Mouse (Mus musculus) kidney, postnatal 10 days (tissue): ENCODE data around the gene Shank2.

Experiments
- DNase-seq: peaks from one replicate; pipeline ENCODE4 v3.0.0; 2021; ENCODE audit warnings: mixed read lengths

The Shank2 gene

GRCm38 (mm10) chr7:144285066-144285633 is 283.4 kb downstream of the Shank2 start:
- no peak for DNase-seq

DNA sequence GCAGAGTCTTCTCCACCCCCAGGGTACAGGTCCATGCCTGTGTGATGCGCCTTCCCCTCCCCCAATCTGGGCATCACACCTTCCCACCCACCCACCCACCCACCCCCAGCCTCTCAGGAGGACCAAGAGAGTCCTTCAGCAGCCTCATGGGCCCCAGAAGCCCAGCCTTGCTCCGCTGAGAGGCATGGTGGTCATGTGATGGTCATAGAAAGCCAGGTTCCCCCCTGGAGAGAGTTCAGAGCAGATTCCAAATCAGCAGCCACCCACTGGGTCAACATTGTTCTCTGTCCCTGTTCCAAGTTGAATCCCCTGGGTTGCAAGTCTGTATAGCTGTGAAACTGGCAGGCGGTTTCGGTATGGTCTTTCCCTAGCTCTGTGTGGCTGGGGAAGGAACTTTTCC is 284.2 kb downstream of the Shank2 start:
- no peak for DNase-seq

DNA sequence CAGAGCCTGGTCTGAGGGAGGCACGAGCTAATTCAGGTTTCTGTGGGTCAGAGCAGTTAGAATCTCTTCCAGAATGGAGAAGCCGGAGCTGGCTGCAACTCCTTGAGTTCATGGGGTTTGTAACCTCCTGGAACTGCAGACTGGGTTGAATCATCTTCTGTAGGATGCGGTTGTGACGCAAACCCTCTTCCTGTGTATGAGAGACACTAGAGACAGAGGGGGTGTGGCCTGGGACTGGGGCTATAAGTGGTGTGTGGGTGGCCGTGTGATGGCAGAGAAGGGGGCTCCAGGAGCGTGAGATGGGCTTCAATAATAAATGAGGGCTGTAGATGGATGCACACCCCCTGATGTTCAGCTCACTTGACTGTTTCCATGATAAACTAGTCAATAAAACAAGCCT is 286.3 kb downstream of the Shank2 start:
- no peak for DNase-seq

DNA sequence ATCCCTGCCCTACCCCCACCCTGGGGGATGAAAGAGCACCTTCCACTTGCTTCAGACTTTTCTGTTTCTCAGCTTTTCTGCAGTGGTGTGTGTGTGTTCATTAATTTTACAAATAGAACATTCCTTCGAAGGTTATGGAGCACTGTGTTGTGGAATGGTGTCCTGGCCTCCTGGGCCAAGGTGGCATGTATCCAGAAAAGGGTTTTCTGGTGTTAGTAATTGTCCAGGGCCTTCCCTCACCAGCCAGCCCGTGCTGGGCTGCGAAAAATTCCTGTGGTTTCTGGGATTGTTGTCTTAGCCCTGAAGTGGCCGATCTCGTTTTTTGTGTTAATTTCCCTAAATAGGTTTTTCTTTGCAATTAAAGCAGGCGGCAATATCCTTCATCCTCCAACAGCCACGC is 289.8 kb downstream of the Shank2 start:
- DNase-seq = no peak

DNA sequence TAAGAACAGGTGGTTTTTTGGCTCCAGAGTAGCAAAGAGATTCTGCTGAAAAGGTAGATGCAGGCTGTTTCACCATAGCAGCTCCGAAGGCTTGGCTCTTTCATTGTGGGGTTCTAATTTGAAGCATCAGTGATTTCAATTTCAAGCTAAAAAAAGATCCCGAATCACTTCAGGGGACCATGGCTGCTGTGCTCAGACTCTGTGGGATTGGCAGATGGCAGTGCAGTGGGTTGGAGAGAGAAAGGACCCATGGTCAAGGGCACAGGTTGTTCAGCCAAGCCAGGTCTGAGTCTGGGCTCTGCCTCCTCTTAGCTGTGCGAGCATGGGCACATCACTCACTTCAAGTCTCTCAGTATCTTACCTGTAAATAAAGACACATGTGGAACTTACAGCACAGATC is 291.9 kb downstream of the Shank2 start:
- DNase-seq = no peak

- peak; percentile 75 for DNase-seq
Measured at GRCm38 (mm10) chr7:144294239-144295200, 292.8 kb downstream of the Shank2 start.

GRCm38 (mm10) chr7:144299351-144299750 is 297.6 kb downstream of the Shank2 start:
- DNase-seq = no peak

DNA sequence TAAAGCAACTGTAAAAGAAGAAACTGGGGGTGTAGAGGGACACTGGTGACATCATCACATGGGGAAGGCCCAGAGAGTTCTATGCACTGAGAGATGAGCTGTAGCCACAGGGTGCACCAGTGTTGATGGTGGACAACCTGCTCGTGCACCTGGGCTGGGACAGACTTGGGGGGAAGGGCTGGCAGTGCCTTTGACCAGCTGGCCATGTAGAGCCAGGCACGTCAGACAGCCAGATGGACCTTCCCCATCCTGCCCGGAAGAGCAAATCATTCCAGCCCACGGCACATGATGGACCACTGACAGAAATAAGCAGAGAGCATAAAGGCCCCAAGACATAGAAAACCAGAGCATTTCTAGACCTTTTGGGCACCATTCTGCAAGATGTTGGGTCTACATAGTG is 299.9 kb downstream of the Shank2 start:
- DNase-seq = no peak

DNA sequence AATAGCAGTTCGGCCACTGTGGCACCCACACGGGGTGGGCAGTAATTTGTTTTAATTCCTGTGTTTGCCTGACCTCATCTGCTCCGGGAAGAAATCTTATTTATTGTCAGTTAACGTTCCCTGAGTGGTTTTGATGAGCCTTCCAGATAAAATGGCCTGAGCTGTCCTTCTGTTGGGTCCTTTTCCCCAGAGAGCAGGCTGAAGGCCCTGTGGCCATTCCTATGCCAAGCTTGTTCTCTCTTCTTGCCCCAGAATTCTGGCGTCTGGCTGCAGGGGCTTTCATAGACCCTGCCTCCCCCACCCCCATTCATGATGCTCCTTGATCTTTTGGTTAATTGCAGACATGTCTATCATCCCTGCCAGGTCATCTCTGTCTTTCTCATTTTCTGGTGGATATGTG is 300.8 kb downstream of the Shank2 start:
- no peak for DNase-seq

DNA sequence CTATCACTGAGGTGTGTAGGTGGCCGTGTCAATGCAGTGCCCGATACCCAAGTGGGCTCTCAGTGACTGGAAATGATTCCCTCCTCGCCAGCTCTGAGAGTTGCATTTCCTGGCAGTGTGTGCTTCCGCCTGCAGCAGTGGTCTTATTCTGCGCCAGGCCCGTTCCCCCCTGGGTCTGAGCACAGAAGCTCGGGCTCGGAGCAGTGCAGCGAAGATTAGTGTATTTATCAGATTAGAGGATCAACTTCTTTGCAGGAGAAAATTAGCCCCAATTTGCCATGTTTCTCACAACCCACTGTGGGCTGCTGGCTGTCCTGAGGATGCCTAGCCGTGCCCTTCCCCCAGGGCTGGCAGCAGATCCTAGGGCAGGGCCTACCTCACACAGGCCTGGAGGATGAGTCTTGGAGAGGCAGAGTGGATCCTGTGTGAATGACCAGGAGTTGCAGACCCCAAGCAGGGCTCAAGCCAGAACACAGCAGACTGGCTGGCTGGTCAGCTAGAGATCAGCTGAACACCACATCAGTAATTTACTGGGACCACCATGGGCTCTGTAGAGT is 306.2 kb downstream of the Shank2 start:
- no peak for DNase-seq

- no peak for DNase-seq
Measured at GRCm38 (mm10) chr7:144314438-144315105, 312.8 kb downstream of the Shank2 start.

- DNase-seq = no peak
Measured at GRCm38 (mm10) chr7:144316224-144316623, 314.5 kb downstream of the Shank2 start.

DNA sequence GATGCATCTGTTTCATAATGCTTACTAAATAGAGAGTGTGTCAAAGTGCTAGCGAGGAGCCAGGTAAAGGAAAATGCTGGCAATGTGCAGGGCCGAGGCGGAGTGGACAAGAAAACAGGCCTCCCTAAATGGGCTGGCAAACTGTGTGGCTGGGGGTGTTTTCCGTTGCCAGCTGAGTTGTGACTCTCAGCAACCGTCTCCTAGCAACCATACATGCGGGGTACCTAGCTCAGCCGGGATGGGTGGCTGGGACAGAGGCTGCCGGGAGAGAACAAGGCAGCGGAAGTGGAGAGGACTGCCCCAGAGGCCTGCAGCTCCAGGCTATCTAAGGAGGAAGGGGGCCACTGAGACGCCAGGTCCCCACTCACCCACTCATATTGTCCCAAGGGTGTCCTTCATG is 315.1 kb downstream of the Shank2 start:
- DNase-seq = no peak

GRCm38 (mm10) chr7:144324077-144324476 is 322.3 kb downstream of the Shank2 start:
- DNase-seq = no peak

DNA sequence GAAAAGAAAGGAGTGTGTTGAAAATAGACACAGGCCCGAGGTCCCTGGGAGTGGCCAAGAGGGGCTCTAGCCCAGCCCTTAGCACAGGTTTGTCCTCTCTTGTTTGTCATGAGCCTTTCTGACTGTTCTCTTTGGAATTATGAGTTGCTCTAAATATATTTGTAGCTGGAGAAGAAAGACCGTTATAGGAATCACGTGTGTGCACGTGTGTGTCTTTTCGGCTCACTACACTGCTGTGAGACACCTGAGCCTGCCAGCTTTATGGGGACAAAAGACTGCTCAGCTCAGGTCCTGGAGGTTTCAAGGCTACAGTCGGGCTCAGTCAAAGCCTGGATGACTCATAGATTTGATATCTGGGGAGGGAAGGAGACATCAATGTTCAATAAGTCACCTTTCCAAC is 323.1 kb downstream of the Shank2 start:
- DNase-seq = no peak

GRCm38 (mm10) chr7:144325603-144326002 is 323.9 kb downstream of the Shank2 start:
- no peak for DNase-seq

GRCm38 (mm10) chr7:144329403-144329890 is 327.7 kb downstream of the Shank2 start:
- DNase-seq = peak; percentile 20

- DNase-seq = no peak
Measured at GRCm38 (mm10) chr7:144336626-144337025, 334.9 kb downstream of the Shank2 start.

DNA sequence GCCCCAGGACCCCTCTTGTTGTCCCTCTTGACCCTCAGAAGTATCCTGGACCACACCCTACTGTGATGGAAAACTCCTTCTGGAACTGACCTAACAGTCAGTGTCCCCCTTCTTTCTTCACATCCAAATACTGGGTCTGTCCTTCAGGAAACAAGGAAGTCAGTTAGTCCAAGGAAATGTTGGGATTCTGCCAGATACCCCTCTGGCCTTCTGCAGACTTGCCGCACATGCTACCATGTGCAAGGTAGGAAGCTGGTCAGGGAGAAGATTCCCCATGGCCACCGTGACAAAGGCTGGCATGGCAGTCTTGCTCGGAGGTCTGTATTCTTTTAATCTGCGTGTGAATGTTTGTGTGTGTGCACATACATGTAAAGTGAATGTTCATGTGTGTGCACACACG is 337.0 kb downstream of the Shank2 start:
- DNase-seq = no peak

DNA sequence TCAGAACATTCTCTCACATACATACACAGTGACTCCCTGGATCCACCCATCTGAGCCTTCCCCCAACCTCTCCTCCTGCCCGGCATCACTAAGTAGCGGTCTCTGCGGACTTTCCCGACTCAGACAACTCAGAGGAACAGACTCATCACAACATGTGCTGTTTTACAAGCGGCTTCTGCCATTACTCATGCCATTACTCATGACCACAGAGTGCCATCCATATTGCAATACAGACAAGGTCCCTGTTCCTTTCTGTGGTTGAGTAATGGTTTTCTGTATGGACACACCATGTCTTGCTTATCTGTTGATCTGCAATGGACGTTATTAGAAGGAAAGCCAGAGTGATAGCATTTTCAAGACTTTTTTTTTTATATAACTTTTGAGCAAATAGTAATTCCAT is 338.6 kb downstream of the Shank2 start:
- no peak for DNase-seq

- DNase-seq = no peak
Measured at GRCm38 (mm10) chr7:144366133-144366532, 364.4 kb downstream of the Shank2 start.

DNA sequence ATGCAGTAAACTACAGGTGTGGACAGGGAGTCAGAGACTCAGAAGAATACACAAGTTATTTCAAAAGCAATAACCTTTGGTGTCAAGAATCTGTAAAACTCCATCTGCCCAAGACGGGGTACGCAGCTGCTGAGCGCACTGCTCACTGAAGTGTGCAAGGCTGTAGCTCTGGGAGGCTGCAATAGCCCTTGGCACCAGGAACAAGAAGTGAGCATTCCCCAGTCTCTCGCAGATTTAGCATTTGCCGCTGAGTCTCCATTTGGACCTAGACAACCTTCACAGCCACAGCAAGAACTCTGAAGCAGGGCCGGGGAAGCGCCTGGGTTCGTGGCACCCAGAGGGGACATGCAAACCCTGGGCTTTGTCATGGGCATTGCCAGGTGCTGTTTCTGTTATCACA is 371.3 kb downstream of the Shank2 start:
- no peak for DNase-seq

- DNase-seq = no peak
Measured at GRCm38 (mm10) chr7:144375483-144375882, 373.8 kb downstream of the Shank2 start.
